Mouse (Mus musculus): ENCODE measurements at regions not wholly inside any gene's neighbourhood (a gene's known extent, or its start where the extent isn't known, plus 50 kb on each side); places are given as distances from the start of the nearest gene placed in this dataset.

DNA sequence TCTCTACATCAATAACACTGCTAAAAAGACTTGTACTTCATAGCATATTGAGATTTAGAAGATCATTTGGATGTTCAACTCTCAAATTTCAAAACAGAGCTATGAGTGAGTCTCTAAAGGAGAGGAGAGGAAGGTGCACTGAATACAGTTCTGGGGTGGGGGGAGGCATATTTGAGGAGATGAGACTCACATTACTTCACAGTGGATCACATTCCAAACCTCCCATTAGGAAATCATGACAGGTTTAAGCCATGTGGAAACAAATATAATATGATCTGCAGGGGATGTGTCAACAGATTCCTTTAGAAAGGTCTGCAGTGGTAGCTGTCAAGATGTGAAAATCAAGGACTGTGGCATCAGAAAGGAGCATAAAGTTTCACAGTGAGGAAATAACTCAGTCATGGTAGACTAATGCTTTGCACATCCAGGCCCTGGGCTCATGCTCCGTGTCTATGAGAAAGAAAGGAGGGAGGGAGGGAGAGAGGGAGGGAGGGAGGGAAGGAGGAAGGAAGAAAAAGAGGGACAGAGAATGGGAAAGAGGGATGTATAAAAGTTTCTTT is 235.9 kb downstream of the Fam198b start:
- in situ Hi-C loops (cut with MboI; ENCODE audit: low pct_ligation_motif_present, low pct_unique_long_range_greater_than_20kb, low sequenced_read_pairs) (no loop called here), dilution Hi-C loops (cut with MboI; ENCODE audit: extremely low pct_ligation_motif_present, extremely low pct_unique_long_range_greater_than_20kb, low sequenced_read_pairs) (no loop called here)

DNA sequence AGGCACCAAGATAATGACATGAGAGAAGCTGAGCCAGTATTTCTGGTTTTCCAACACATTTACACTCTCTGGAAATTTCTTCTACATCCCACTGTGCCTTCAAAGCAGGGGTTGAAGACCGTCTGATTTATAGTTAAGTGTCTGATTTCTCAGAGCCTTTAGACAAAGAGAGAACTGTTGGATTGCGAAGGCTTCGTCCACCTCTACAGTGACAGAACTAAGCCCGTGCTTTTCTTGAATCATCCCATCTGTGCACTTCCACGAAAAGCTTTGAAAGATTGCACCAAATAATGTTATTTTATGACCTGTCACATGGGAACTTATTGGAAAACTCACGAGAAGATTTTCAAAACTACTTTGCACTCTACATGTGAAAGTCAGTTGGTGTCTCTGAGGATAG is 239.3 kb downstream of the Fam198b start:
- Histone ChIP-seq H3K9ac (ENCODE audit: insufficient read depth, low read depth) (no peak overlapping the region), H3K4me1 (ENCODE audit: control insufficient read depth in 1 of 2, insufficient read depth in 2 of 2) (no peaks in the 10 kb centered on the region), H3K4me3 (replicated peaks in 1 of 3; ENCODE audit: low read depth in 2 of 3, low read length in 2 of 3, poor library complexity in 1 of 3) (no peak overlapping the region), H3K36me3 (replicated peaks in 1 of 2; ENCODE audit: control insufficient read depth in 1 of 2, insufficient read depth in 1 of 2, low read length in 1 of 2) (no peaks in the 10 kb centered on the region), H3K79me2 (replicated peaks; ENCODE audit: control insufficient read depth, extremely low read depth, insufficient read depth, poor library complexity, severe bottlenecking) (no peaks in the 10 kb centered on the region), H3K4me2 (ENCODE audit: insufficient read depth, low read depth, poor library complexity, severe bottlenecking) (no peak overlapping the region), H3K27ac (ENCODE audit: insufficient read depth, low read depth) (no peak overlapping the region), H3K9me3 (replicated peaks; ENCODE audit: low read length) (no peaks in the 10 kb centered on the region), H3K27me3 (replicated peaks) (no peaks in the 10 kb centered on the region)
- TF ChIP-seq ZC3H11A (IDR thresholded peaks at IDR 0.05; ENCODE audit: low read depth, low read length) (no peak), MYC (IDR thresholded peaks at IDR 0.05; ENCODE audit: low read depth, low read length) (no peak), MAFK (IDR thresholded peaks at IDR 0.05; ENCODE audit: insufficient replicate concordance, low read length) (no peak), ZKSCAN1 (IDR thresholded peaks at IDR 0.05; ENCODE audit: borderline replicate concordance, low read depth, low read length) (no peak), JUN (IDR thresholded peaks at IDR 0.05; ENCODE audit: insufficient read depth, low read depth, low read length) (no peak), TBP (conservative IDR thresholded peaks at IDR 0.05; ENCODE audit: low read depth, low read length) (no peak)
- DNase-seq (ENCODE audit: extremely low read depth) = no peak
- dilution Hi-C loops (cut with MboI; ENCODE audit: extremely low pct_ligation_motif_present, extremely low pct_unique_long_range_greater_than_20kb, low sequenced_read_pairs) = no loop called here
- in situ Hi-C loops (cut with MboI; ENCODE audit: low pct_ligation_motif_present, low pct_unique_long_range_greater_than_20kb, low sequenced_read_pairs) = no loop called here

More for the DNA sequence above, 235.9 kb downstream of the Fam198b start:
- no peak for DNase-seq (ENCODE audit: extremely low read depth)
- H3K79me2 ChIP-seq (replicated peaks; ENCODE audit: control insufficient read depth, extremely low read depth, insufficient read depth, poor library complexity, severe bottlenecking) = no peaks in the 10 kb centered on the region
- no peaks in the 10 kb centered on the region for H3K36me3 ChIP-seq (replicated peaks in 1 of 2; ENCODE audit: control insufficient read depth in 1 of 2, insufficient read depth in 1 of 2, low read length in 1 of 2)
- H3K4me2 ChIP-seq (ENCODE audit: insufficient read depth, low read depth, poor library complexity, severe bottlenecking) = no peak overlapping the region
- no peak overlapping the region for H3K27ac ChIP-seq (ENCODE audit: insufficient read depth, low read depth)
- no peak overlapping the region for H3K9ac ChIP-seq (ENCODE audit: insufficient read depth, low read depth)
- H3K4me3 ChIP-seq (replicated peaks in 1 of 3; ENCODE audit: low read depth in 2 of 3, low read length in 2 of 3, poor library complexity in 1 of 3) = no peak overlapping the region
- no peaks in the 10 kb centered on the region for H3K4me1 ChIP-seq (ENCODE audit: control insufficient read depth in 1 of 2, insufficient read depth in 2 of 2)
- H3K9me3 ChIP-seq (replicated peaks; ENCODE audit: low read length) = no peaks in the 10 kb centered on the region
- TF ChIP-seq CTCF (conservative IDR thresholded peaks at IDR 0.05 in 1 of 2, IDR thresholded peaks at IDR 0.05 in 1 of 2; ENCODE audit: low read depth in 2 of 2, low read length in 2 of 2) (no peak), BHLHE40 (IDR thresholded peaks at IDR 0.05; ENCODE audit: low read depth, low read length) (no peak), IRF4 (IDR thresholded peaks at IDR 0.05; ENCODE audit: low read depth, low read length) (no peak), USF1 (IDR thresholded peaks at IDR 0.05; ENCODE audit: low read depth, low read length) (no peak), MYC (IDR thresholded peaks at IDR 0.05; ENCODE audit: low read depth, low read length) (no peak), POLR2AphosphoS2 (IDR thresholded peaks at IDR 0.05; ENCODE audit: low read depth, low read length) (no peak), MEF2A (IDR thresholded peaks at IDR 0.05; ENCODE audit: borderline replicate concordance, low read depth, low read length) (no peak), ETS1 (conservative IDR thresholded peaks at IDR 0.05; ENCODE audit: low read depth, low read length) (no peak), ELF1 (IDR thresholded peaks at IDR 0.05; ENCODE audit: low read depth, low read length) (no peak), RCOR1 (conservative IDR thresholded peaks at IDR 0.05; ENCODE audit: low read depth, low read length) (no peak)
- H3K27me3 ChIP-seq (replicated peaks) = no peaks in the 10 kb centered on the region
